Mouse (Mus musculus) embryonic facial prominence, embryonic 12.5 days (tissue): Measurements from ENCODE around the gene Sdhb. TPM values are rescaled to one million over a fixed set of nuclear protein-coding genes. Genes with fewer than 3 reads are reported as not detected.

Experiments used
- ATAC-seq: fragments of 200-750 bp; cut with Nextera tagmentation; 2 replicates; pipeline ENCODE4 v1.8.0; 2017; ENCODE audit not compliant: insufficient number of reproducible peaks, insufficient read depth, low FRiP score, low TSS enrichment
- H3K27ac ChIP-seq: fragments of 300-500 bp; sonication (generic); 2 replicates; pipeline ENCODE4 v1.5.1; 2016; ENCODE audit warnings: mild to moderate bottlenecking
- H3K27me3 ChIP-seq: fragments of 300-500 bp; sonication (generic); 2 replicates; pipeline ENCODE4 v1.6.1; 2016; ENCODE audit warnings: mild to moderate bottlenecking, moderate library complexity
- H3K36me3 ChIP-seq: fragments of 300-500 bp; sonication (generic); 2 replicates; pipeline ENCODE4 v1.6.1; 2016; ENCODE audit warnings: mild to moderate bottlenecking
- H3K4me1 ChIP-seq: fragments of 300-500 bp; sonication (generic); 2 replicates; pipeline ENCODE4 v1.6.1; 2016
- H3K4me2 ChIP-seq: fragments of 300-500 bp; sonication (generic); replicated peaks from 2 replicates; pipeline ENCODE4 v1.6.1; 2016; ENCODE audit warnings: mild to moderate bottlenecking, moderate library complexity
- H3K4me3 ChIP-seq: fragments of 300-500 bp; sonication (generic); 2 replicates; pipeline ENCODE4 v1.5.1; 2016; ENCODE audit warnings: mild to moderate bottlenecking
- H3K9ac ChIP-seq: fragments of 300-500 bp; sonication (generic); 2 replicates; pipeline ENCODE4 v1.6.1; 2016; ENCODE audit warnings: mild to moderate bottlenecking, moderate library complexity
- H3K9me3 ChIP-seq: fragments of 300-500 bp; sonication (generic); 2 replicates; pipeline ENCODE4 v1.6.1; 2016; ENCODE audit warnings: mild to moderate bottlenecking, moderate library complexity
- WGBS: fragments of 180-500 bp; shearing (Covaris S2); methylation state at CpG from one replicate; pipeline ENCODE4 v1.1.7; 2016; 5-methylcytosine and 5-hydroxymethylcytosine counted together
- polyA plus RNA-seq: library from polyadenylated mRNA; unstranded; fragments of >200 nt; fragmentation: Nextera tagmentation; extraction: Ambion mirVana; gene quantifications from 2 replicates; pipeline ENCODE4 v1.2.1, GENCODE M21; 2016

The Sdhb gene
- polyA plus RNA-seq, 1 experiment from 2014 or later = 388 TPM

GRCm38 (mm10) chr4:140949052-140949451 lies 12.0 kb upstream of the Sdhb start:
- H3K9me3 ChIP-seq = no peaks in the 10 kb centered on the region
- H3K4me2 ChIP-seq = no peak overlapping the region
- WGBS = 85% methylated on average over 8 of the region's 8 CpGs
- no peak overlapping the region for H3K4me3 ChIP-seq
- no peak overlapping the region for H3K9ac ChIP-seq
- no peak for ATAC-seq
- H3K27ac ChIP-seq = no peak overlapping the region
- no peaks in the 10 kb centered on the region for H3K4me1 ChIP-seq
- no peaks in the 10 kb centered on the region for H3K36me3 ChIP-seq
- no peaks in the 10 kb centered on the region for H3K27me3 ChIP-seq

- ATAC-seq = no peak
- Histone ChIP-seq H3K9ac (no peak overlapping the region), H3K9me3 (no peaks in the 10 kb centered on the region), H3K27me3 (no peaks in the 10 kb centered on the region), H3K36me3 (no peaks in the 10 kb centered on the region), H3K4me3 (no peak overlapping the region), H3K4me2 (no peak overlapping the region), H3K27ac (no peak overlapping the region), H3K4me1 (no peaks in the 10 kb centered on the region)
- WGBS = 87% methylated on average over 16 of the region's 16 CpGs
Measured at GRCm38 (mm10) chr4:140949616-140950015, 11.4 kb upstream of the Sdhb start.

- no peaks in the 10 kb centered on the region for H3K36me3 ChIP-seq
- 82% methylated on average over 3 of the region's 3 CpGs for WGBS
- no peaks in the 10 kb centered on the region for H3K4me1 ChIP-seq
- no peak for ATAC-seq
- H3K4me3 ChIP-seq = no peak overlapping the region
- H3K27me3 ChIP-seq = no peaks in the 10 kb centered on the region
- no peak overlapping the region for H3K27ac ChIP-seq
- no peak overlapping the region for H3K9ac ChIP-seq
- H3K4me2 ChIP-seq = no peak overlapping the region
- no peaks in the 10 kb centered on the region for H3K9me3 ChIP-seq
Measured at GRCm38 (mm10) chr4:140950574-140950973, 10.4 kb upstream of the Sdhb start.

- Histone ChIP-seq H3K9me3 (no peaks in the 10 kb centered on the region), H3K27ac (no peak overlapping the region), H3K9ac (no peak overlapping the region), H3K4me2 (no peak overlapping the region), H3K27me3 (no peaks in the 10 kb centered on the region), H3K4me1 (peaks cover 3% of the 10 kb centered on the region), H3K36me3 (no peaks in the 10 kb centered on the region), H3K4me3 (no peak overlapping the region)
- WGBS = 84% methylated on average over 18 of the region's 18 CpGs
- no peak for ATAC-seq
Measured at GRCm38 (mm10) chr4:140951861-140952641, 9.0 kb upstream of the Sdhb start.

GRCm38 (mm10) chr4:140957131-140957702 lies 3.8 kb upstream of the Sdhb start:
- peak overlapping the region; percentile 37; the same call in 1 of the 2 replicates for H3K9ac ChIP-seq
- H3K4me1 ChIP-seq = peaks cover 13% of the 10 kb centered on the region
- WGBS = 5% methylated on average over 17 of the region's 17 CpGs
- no peaks in the 10 kb centered on the region for H3K27me3 ChIP-seq
- no peaks in the 10 kb centered on the region for H3K36me3 ChIP-seq
- peak overlapping the region; percentile 72; the same call in 1 of the 2 replicates for H3K27ac ChIP-seq
- peak overlapping the region; percentile 64 for H3K4me2 ChIP-seq
- no peak for ATAC-seq
- no peaks in the 10 kb centered on the region for H3K9me3 ChIP-seq
- H3K4me3 ChIP-seq = peak overlapping the region; percentile 33

GRCm38 (mm10) chr4:140957725-140958124 lies 3.3 kb upstream of the Sdhb start:
- Histone ChIP-seq H3K4me1 (peaks cover 18% of the 10 kb centered on the region), H3K4me3 (peak overlapping the region; percentile 33), H3K4me2 (peak overlapping the region; percentile 64), H3K27me3 (no peaks in the 10 kb centered on the region), H3K27ac (peak overlapping the region; percentile 72; the same call in 1 of the 2 replicates), H3K9me3 (no peaks in the 10 kb centered on the region), H3K9ac (peak overlapping the region; percentile 37; the same call in 1 of the 2 replicates), H3K36me3 (no peaks in the 10 kb centered on the region)
- WGBS = under 1% methylated on average over 13 of the region's 13 CpGs
- ATAC-seq = peak; percentile 55; the same call in 1 of the 2 replicates

GRCm38 (mm10) chr4:140958319-140958718 lies 2.7 kb upstream of the Sdhb start:
- no peak overlapping the region for H3K4me2 ChIP-seq
- H3K36me3 ChIP-seq = no peaks in the 10 kb centered on the region
- no peaks in the 10 kb centered on the region for H3K27me3 ChIP-seq
- H3K27ac ChIP-seq = no peak overlapping the region
- WGBS = 52% methylated on average over 6 of the region's 6 CpGs
- H3K9me3 ChIP-seq = no peaks in the 10 kb centered on the region
- no peak for ATAC-seq
- H3K4me3 ChIP-seq = no peak overlapping the region
- peaks cover 22% of the 10 kb centered on the region for H3K4me1 ChIP-seq
- no peak overlapping the region for H3K9ac ChIP-seq

GRCm38 (mm10) chr4:140959128-140959679 lies 1.8 kb upstream of the Sdhb start:
- no peak for ATAC-seq
- H3K36me3 ChIP-seq = no peaks in the 10 kb centered on the region
- peaks cover 22% of the 10 kb centered on the region for H3K4me1 ChIP-seq
- WGBS = 87% methylated on average over 7 of the region's 7 CpGs
- H3K9ac ChIP-seq = no peak overlapping the region
- H3K27me3 ChIP-seq = no peaks in the 10 kb centered on the region
- no peaks in the 10 kb centered on the region for H3K9me3 ChIP-seq
- H3K27ac ChIP-seq = no peak overlapping the region
- H3K4me2 ChIP-seq = no peak overlapping the region
- H3K4me3 ChIP-seq = no peak overlapping the region

GRCm38 (mm10) chr4:140959715-140960479 lies 1.1 kb upstream of the Sdhb start:
- H3K4me3 ChIP-seq = 0 out of 2 replicates have a peak overlapping the region, but pooled peaks have one; percentile 89
- no peak overlapping the region for H3K27ac ChIP-seq
- H3K4me1 ChIP-seq = peaks cover 22% of the 10 kb centered on the region
- H3K36me3 ChIP-seq = no peaks in the 10 kb centered on the region
- 78% methylated on average over 10 of the region's 10 CpGs for WGBS
- no peaks in the 10 kb centered on the region for H3K9me3 ChIP-seq
- H3K4me2 ChIP-seq = no peak overlapping the region
- no peak overlapping the region for H3K9ac ChIP-seq
- no peaks in the 10 kb centered on the region for H3K27me3 ChIP-seq
- ATAC-seq = no peak

GRCm38 (mm10) chr4:140961467-140962206 lies 634 bp downstream of the Sdhb start:
- Histone ChIP-seq H3K9me3 (no peaks in the 10 kb centered on the region), H3K36me3 (peaks cover 8% of the 10 kb centered on the region; the same call in 1 of the 2 replicates), H3K27me3 (no peaks in the 10 kb centered on the region), H3K27ac (peak overlapping the region; percentile 72), H3K9ac (peak overlapping the region; percentile 83), H3K4me2 (peak overlapping the region; percentile 93), H3K4me1 (peaks cover 22% of the 10 kb centered on the region), H3K4me3 (peak overlapping the region; percentile 89)
- no peak; the same call in 1 of the 2 replicates for ATAC-seq
- 1% methylated on average over 36 of the region's 38 CpGs for WGBS
